Mouse (Mus musculus): ENCODE measurements around the gene Gm6685. TPM values are rescaled to one million over a fixed set of nuclear protein-coding genes. Genes with fewer than 3 reads are reported as not detected.
"Not testable (repeated sequence)": the region's sequence is repeated elsewhere in the genome, so short reads cannot be mapped to it uniquely, and the experiment has no call there.

The Gm6685 gene
- polyA plus RNA-seq (2015; fragmentation: Nextera tagmentation; extraction: Ambion mirVana): 0.29 and 0.34 TPM in 2 replicates

DNA sequence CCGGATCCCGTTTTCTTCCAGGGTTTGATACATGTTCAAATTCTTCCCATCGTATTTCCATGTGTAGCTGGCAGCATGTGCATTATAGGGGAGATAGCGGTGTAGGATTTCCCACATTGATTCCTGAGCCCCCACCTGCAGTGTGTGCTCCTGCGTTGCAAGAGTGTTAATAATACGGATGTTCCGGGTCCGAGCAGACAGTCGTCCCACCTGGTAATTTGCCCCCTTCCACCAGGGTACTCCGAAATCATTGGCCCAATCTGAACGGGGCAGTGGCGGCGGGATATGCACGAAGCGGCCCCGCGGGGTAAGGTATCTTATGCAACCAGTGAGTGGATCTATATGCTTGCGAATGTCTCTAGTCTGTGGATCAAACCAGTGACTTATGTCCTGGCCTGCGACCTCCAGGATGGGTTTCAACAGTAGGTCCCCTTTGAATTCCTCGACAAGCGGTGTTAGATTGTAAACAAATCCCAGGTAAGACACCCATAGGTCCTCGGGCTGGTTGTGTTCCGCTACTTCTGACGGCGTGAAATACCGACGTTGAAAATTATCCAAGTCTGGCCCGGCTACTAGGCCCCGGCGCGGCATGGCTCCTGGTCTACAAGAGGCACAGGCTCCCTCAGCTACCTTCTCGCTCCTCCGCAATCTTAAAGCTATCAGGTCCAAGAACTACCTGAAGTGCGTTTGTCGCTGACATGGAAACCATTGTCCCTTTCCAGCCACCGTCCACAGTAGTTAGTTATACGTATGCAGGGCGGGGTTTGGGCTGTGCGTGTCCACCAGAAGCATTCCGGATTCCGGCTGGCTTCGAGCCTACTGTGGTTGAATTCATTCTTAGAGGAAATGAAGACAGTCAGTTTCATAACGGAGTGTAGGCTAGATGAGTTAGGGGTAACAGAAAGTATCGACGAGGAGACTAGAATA lies at the start of gene Gm6685:
Gm6685 (minus strand) TSS at position 644 of the 927 bp plus-strand sequence.
- H3K4me1 ChIP-seq; H3K4me2 ChIP-seq (replicated peaks); ATAC-seq (ENCODE audit: insufficient number of reproducible peaks, low FRiP score, low TSS enrichment, low read depth); H3K9me3 ChIP-seq (replicated peaks); H3K27ac ChIP-seq (replicated peaks); H3K9ac ChIP-seq; H3K4me3 ChIP-seq (replicated peaks); H3K27me3 ChIP-seq; H3K36me3 ChIP-seq: not testable (repeated sequence)
- 93% methylated on average over 42 of the region's 45 CpGs for WGBS

DNA sequence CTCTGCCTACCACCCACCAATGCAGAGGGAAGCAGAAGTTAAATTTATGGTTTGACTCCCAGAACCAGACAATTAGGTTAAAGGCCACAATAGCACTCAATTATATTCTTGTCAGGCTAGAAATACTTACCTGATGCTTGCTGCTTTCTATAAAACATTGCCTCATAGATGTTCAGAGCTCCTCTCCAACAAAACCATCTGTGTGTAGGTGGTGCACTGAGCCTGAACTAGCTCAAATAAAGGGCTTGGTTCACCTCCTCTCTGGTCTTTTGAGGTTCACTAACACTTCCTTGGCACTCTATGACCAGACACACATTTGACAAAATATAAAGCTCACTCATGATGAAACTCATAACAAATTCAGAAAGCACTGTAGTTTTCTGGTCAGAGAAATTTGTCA lies 36.2 kb upstream of the Gm6685 start:
- no peak for ATAC-seq (ENCODE audit: insufficient number of reproducible peaks, low FRiP score, low TSS enrichment, low read depth)
- Histone ChIP-seq H3K9ac (no peak overlapping the region), H3K36me3 (no peaks in the 10 kb centered on the region), H3K4me1 (no peaks in the 10 kb centered on the region), H3K9me3 (replicated peaks) (no peaks in the 10 kb centered on the region), H3K27me3 (no peaks in the 10 kb centered on the region), H3K27ac (replicated peaks) (no peak overlapping the region), H3K4me3 (replicated peaks) (no peak overlapping the region), H3K4me2 (replicated peaks) (no peak overlapping the region)

DNA sequence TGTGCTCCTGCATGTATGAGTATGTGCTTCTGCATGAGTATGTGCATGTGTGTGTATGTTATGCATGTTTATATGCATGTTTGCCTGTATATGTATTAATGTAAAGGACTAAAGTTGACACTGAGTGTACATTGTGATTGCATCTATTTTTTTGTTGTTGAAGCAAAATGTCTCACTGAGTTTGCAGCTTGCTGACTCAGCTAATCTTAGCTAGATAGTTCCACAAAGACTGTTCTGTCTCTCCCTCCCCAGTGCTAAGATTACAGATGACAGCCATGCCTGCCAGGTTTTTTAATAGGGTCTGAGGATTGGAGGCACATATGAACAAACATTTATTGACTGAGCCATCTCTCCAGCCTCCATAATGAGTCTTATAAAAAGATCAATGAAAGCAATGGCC lies 35.0 kb upstream of the Gm6685 start:
- Histone ChIP-seq H3K27me3 (no peaks in the 10 kb centered on the region), H3K9ac (no peak overlapping the region), H3K4me2 (replicated peaks) (no peak overlapping the region), H3K4me1 (no peaks in the 10 kb centered on the region), H3K4me3 (replicated peaks) (no peak overlapping the region), H3K27ac (replicated peaks) (no peak overlapping the region), H3K9me3 (replicated peaks) (no peaks in the 10 kb centered on the region), H3K36me3 (no peaks in the 10 kb centered on the region)
- ATAC-seq (ENCODE audit: insufficient number of reproducible peaks, low FRiP score, low TSS enrichment, low read depth): no peak

DNA sequence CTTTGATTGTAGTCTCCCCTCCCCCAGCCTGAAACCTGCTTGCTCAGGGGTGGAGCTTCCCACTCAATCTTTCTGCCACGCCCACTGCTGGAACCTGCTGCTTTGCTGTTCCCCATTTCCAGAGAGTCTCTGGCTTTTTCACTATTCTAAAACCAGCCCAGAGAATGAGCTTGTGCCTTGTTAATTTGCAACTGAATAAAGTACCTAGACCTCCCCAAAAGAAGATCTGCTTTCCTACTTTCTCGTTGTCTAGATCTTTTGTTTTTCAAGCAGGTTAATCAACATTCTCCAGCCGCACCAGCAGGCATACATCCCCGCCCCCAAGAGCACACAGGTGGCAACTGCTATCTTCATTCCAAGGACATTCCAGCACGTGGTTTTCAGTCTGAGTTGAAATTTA lies 31.7 kb upstream of the Gm6685 start:
- H3K9ac ChIP-seq; H3K36me3 ChIP-seq; H3K27ac ChIP-seq (replicated peaks); H3K4me3 ChIP-seq (replicated peaks); H3K4me1 ChIP-seq; ATAC-seq (ENCODE audit: insufficient number of reproducible peaks, low FRiP score, low TSS enrichment, low read depth); H3K4me2 ChIP-seq (replicated peaks); H3K9me3 ChIP-seq (replicated peaks); H3K27me3 ChIP-seq: not testable (repeated sequence)
- WGBS: 56% methylated on average over 5 of the region's 5 CpGs

DNA sequence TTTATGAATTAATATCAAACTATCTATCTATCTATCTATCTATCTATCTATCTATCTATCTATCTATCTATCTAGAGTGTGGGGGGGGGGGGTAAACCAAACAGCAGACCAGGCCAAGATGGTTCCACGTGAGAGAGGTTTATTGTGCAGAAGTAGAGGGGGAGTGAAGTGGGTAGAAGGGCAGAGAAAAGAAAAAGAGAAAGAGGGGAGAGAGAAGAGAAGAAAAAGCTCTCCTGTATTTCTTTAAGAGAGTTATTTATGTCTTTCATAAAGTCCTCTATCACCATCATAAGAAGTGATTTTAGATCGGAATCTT lies 26.2 kb upstream of the Gm6685 start:
- WGBS: 43% methylated on average over 2 of the region's 2 CpGs
- Histone ChIP-seq H3K27me3 (no peaks in the 10 kb centered on the region), H3K4me2 (replicated peaks) (peak overlapping the region; percentile 57), H3K9me3 (replicated peaks) (no peaks in the 10 kb centered on the region), H3K9ac (no peak overlapping the region), H3K4me1 (peaks cover 6% of the 10 kb centered on the region; the same call in 1 of the 2 replicates), H3K27ac (replicated peaks) (no peak overlapping the region), H3K36me3 (no peaks in the 10 kb centered on the region), H3K4me3 (replicated peaks) (peak overlapping the region; percentile 38; the same call in 1 of the 2 replicates)
- ATAC-seq (ENCODE audit: insufficient number of reproducible peaks, low FRiP score, low TSS enrichment, low read depth): no peak

DNA sequence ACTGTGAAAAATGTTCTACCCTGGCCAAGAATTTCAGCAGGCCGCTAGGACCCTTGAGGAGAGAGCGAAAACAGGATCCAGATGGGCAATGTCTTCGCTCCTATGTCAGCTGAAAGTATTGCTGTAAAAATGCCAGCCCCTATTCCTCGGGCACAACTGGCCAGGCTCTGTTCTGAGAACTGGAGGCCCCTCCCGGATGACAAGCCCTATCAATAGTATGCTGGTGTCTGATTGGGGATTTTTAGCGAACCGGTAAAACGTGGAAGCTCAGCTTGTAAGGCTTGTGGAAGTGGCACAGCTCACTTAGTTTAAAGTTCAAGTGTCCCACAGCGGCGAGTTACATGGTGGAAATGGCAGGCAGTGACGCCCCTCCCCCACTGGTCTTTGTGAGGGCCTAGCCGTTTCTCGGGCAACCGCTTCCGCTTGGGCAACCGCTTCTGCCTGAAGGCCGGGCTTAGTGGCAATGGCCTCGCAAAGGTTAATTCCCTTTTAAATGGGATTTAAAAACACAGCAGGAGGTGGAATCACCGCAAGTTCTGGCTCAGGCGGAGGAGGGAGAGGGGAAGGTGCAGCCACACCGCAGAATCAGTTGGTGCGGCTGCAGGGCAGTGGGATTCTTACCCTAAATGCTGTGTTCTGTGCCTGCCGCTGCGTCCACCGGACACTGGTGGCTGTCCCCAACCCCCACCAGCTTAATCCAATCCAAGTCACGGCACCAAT lies 25.7 kb upstream of the Gm6685 start:
- Histone ChIP-seq H3K9me3 (replicated peaks) (no peaks in the 10 kb centered on the region), H3K27ac (replicated peaks) (no peak overlapping the region), H3K9ac (peak overlapping the region; percentile 18), H3K36me3 (no peaks in the 10 kb centered on the region), H3K4me3 (replicated peaks) (peak overlapping the region; percentile 38), H3K4me2 (replicated peaks) (peak overlapping the region; percentile 57), H3K4me1 (peaks cover 6% of the 10 kb centered on the region; the same call in 1 of the 2 replicates), H3K27me3 (no peaks in the 10 kb centered on the region)
- 8% methylated on average over 26 of the region's 26 CpGs for WGBS
- ATAC-seq (ENCODE audit: insufficient number of reproducible peaks, low FRiP score, low TSS enrichment, low read depth): peak; percentile 72

DNA sequence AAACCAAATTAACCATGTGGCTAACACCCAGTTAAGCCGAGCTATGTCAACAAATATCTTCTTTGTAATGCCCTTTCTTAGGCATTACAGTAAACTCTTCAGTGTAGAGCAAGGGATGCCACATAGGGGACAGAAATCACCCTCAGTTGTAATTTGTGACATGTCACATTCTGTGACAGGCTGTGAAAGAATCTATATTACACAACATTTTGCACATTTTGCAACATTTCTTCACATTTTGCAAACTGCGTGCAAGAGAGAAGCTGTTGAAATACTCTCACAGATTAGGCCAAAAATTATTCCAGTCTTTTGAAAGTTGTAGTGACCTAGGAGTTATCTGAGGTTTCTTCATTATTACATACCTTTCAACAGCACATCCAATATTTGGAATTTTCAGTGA lies 3.8 kb upstream of the Gm6685 start:
- no peak overlapping the region for H3K4me2 ChIP-seq (replicated peaks)
- no peak overlapping the region for H3K27ac ChIP-seq (replicated peaks)
- H3K9ac ChIP-seq: no peak overlapping the region
- H3K9me3 ChIP-seq (replicated peaks): no peaks in the 10 kb centered on the region
- H3K4me3 ChIP-seq (replicated peaks): no peak overlapping the region
- H3K4me1 ChIP-seq: no peaks in the 10 kb centered on the region
- ATAC-seq (ENCODE audit: insufficient number of reproducible peaks, low FRiP score, low TSS enrichment, low read depth): no peak
- H3K36me3 ChIP-seq: no peaks in the 10 kb centered on the region
- WGBS: 85% methylated on average over 2 of the region's 2 CpGs
- H3K27me3 ChIP-seq: no peaks in the 10 kb centered on the region

DNA sequence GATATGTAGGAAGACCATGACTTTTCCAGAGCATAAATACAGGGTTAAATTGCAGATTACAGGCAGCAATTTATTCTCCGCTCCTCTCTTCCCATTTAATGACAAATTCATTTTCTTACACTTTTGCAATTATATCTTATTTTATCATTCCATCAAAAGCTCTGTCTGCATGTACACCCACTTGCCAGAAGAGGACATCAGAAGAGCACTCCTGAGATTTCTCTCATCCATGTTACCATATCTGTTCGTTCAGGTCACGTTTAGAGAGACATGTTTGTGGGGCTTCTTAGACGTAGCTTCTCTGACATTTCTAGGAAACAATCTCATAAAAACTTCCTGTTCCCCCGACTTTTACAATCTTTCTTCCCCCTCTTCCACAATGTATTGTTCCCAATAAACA lies 2.2 kb upstream of the Gm6685 start:
- Histone ChIP-seq H3K4me1 (no peaks in the 10 kb centered on the region), H3K27me3 (no peaks in the 10 kb centered on the region), H3K9ac (no peak overlapping the region), H3K36me3 (no peaks in the 10 kb centered on the region), H3K27ac (replicated peaks) (no peak overlapping the region), H3K4me3 (replicated peaks) (no peak overlapping the region), H3K9me3 (replicated peaks) (no peaks in the 10 kb centered on the region), H3K4me2 (replicated peaks) (no peak overlapping the region)
- ATAC-seq (ENCODE audit: insufficient number of reproducible peaks, low FRiP score, low TSS enrichment, low read depth): no peak
- 71% methylated on average over 5 of the region's 5 CpGs for WGBS

DNA sequence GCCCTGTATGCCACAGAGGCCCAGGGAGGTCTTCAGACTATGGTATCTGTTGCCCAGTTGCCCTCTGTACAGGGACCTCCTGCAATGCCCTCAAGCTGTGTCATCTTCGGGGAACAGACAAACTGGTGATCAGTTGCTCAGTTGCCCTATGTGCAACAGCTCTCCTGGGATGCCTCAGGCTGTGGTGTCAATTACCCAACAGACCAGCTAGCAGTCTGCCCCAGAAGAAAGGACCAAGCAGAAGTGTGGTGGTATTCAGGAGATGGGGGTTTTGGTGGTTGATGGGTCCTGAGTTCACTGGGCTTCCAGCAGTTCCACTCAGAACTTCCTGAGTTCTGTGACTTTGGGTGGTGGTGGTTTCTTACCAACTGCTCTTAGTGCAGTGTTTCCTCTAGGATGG lies 11.8 kb downstream of the Gm6685 start:
- Histone ChIP-seq H3K27me3 (no peaks in the 10 kb centered on the region), H3K4me3 (replicated peaks) (no peak overlapping the region), H3K36me3 (no peaks in the 10 kb centered on the region), H3K9me3 (replicated peaks) (no peaks in the 10 kb centered on the region), H3K9ac (no peak overlapping the region), H3K4me2 (replicated peaks) (no peak overlapping the region), H3K4me1 (no peaks in the 10 kb centered on the region), H3K27ac (replicated peaks) (no peak overlapping the region)
- ATAC-seq (ENCODE audit: insufficient number of reproducible peaks, low FRiP score, low TSS enrichment, low read depth): no peak
- WGBS: 82% methylated on average over 1 of the region's 1 CpGs

DNA sequence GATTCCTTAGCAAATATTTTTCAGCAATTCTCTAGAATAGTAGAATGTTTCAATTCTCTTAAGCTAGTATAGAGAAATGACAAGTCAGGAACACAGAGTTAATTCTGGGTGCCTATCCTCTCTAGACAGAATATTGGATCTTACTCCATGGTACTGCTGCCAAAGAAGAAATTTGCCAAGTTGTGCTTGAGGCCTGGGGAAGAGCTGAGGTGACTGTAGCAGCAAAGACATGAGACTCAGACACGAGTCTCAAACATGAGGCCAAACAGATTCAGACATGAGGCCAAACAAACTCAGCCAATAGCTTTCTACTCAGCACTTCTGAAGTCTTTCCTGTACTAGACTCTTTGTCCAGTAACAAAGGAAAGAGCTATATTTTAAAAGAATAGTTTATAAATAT lies 26.3 kb downstream of the Gm6685 start:
- 68% methylated on average over 1 of the region's 1 CpGs for WGBS
- no peak overlapping the region for H3K9ac ChIP-seq
- ATAC-seq (ENCODE audit: insufficient number of reproducible peaks, low FRiP score, low TSS enrichment, low read depth): no peak
- no peaks in the 10 kb centered on the region for H3K4me1 ChIP-seq
- H3K4me2 ChIP-seq (replicated peaks): no peak overlapping the region
- H3K4me3 ChIP-seq (replicated peaks): no peak overlapping the region
- H3K27ac ChIP-seq (replicated peaks): no peak overlapping the region
- H3K36me3 ChIP-seq: no peaks in the 10 kb centered on the region
- no peaks in the 10 kb centered on the region for H3K27me3 ChIP-seq
- no peaks in the 10 kb centered on the region for H3K9me3 ChIP-seq (replicated peaks)

DNA sequence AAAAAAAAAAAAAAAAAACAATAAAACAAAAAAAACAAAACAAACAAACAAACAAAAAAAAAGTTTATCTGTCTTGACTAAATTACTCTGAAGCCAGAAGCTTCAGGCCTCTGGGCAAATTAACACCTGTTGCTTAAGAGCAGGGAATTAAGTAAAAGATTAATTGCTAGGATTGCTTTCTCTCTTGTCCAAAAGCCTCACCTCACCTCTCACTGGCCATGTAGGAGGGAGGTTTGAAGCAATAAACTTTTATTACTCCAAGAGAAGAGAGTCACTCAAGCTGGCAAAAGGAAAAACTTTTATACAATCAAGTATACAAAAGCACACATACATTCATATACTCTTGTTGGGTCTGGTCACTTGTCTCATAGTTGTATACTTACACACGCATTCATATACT lies 31.9 kb downstream of the Gm6685 start:
- no peaks in the 10 kb centered on the region for H3K9me3 ChIP-seq (replicated peaks)
- no peak overlapping the region for H3K27ac ChIP-seq (replicated peaks)
- H3K9ac ChIP-seq: no peak overlapping the region
- WGBS: 94% methylated on average over 1 of the region's 1 CpGs
- H3K27me3 ChIP-seq: no peaks in the 10 kb centered on the region
- H3K4me2 ChIP-seq (replicated peaks): no peak overlapping the region
- no peak for ATAC-seq (ENCODE audit: insufficient number of reproducible peaks, low FRiP score, low TSS enrichment, low read depth)
- no peak overlapping the region for H3K4me3 ChIP-seq (replicated peaks)
- H3K36me3 ChIP-seq: no peaks in the 10 kb centered on the region
- no peaks in the 10 kb centered on the region for H3K4me1 ChIP-seq
